Mouse (Mus musculus): ENCODE results near the gene Crtc3.

DNA sequence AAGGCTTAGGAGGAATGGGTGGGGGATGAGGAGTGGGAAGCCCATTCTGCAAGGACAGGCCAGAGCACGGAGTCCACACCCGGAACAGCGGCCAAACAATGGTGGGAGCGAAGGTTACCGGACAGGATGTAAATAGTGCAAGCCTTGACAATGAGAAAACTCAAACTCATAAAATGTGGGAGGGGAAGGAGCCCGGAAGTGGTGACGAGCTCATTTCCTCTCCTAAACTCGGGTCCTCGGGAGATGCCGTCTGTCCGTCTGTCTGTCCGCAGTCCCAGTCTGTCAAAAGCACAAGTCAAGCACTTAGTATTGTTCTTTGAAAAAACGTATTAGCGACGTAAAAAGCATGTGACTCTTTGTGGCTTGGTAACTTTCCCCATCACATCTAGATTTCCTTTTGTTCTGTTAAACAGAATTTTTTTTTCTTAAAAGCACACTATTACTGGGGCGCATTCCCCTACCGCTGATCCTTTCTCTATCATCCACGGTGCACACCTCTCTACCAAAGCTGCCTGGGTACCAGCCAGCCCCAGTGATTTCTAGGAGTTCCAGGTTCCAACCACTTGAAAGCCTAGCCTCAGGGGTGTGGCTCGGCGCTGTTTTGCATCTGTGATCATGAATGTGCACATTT is 105.7 kb downstream of the Crtc3 start:
- TF ChIP-seq POLR2A (IDR thresholded peaks at IDR 0.05; ENCODE audit: extremely low read depth, insufficient read depth, low read length) (no peak), CTCF (IDR thresholded peaks at IDR 0.05; ENCODE audit: extremely low read depth, insufficient read depth, low read length) (no peak)
